Mouse (Mus musculus) WW6 (cell line): ENCODE data around the gene Apol7b.
"Not testable (repeated sequence)": the region's sequence is repeated elsewhere in the genome, so short reads cannot be mapped to it uniquely, and the experiment has no call there.

Source experiments
- DNase-seq: peaks from one replicate; pipeline ENCODE4 v3.0.0-alpha.2; 2013; ENCODE audit warnings: low read depth, low spot score

Apol7b gene

DNA sequence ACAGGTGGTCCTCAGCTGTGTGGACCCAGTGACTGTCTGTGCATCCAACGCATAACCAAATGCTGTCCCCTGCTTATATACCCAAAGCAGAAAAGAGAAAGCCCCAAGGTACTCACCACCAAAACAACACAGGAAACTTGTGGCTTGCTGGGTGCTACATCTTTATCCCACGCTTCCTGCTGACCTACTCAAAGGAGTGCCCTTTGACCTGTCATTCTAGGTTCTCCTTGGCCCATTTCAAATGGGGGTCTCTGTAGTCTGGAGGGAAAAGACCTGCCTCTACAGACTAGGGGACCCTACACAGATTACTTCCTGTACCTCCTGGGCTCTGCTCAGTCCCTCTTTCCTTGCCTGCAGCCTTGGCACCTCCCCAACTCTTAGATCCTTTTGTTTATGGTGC, at the start of gene Apol7b:
Gene Apol7b (minus strand): TSS at position 101 of the 400 bp plus-strand sequence.
- not testable (repeated sequence) for DNase-seq

DNA sequence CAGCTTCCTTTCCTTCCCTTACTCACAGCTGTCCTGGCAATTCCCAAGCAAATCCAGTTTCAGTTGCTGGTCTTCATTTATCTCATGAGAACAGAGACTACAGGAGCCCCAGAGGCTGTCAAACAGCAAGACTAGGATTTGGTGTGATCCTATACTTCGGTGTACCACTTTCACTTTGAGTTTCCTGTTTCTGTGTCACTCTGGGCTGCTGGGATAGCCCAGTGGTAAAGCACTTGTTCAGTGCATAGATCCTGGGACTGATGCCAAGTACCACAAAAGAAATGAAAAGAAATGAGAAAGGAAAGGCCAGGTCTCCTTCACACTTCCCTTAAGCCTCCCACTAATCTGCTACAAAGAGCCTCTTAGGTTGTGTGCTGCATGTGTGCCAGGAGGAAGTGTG, 47.4 kb upstream of the Apol7b start:
- DNase-seq: not testable (repeated sequence)

DNA sequence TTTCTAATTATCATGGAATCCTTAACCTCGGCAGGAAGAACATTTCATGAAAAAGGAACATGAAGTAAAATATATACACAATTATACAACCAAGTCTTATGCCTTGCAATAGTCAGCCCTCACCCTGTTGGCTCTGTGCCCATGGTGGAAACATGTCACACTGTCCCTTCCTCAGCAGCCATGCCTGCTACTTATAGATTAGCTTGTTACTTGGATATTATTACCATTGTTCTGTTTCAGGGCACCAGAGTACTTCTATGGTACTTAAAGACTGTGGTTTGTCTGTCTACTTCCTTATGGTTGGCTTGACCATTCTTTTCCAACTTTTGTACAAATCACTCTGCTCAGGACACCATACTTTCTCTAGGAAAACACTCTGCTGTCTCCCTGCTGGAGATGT, 45.9 kb upstream of the Apol7b start:
- DNase-seq: not testable (repeated sequence)

DNA sequence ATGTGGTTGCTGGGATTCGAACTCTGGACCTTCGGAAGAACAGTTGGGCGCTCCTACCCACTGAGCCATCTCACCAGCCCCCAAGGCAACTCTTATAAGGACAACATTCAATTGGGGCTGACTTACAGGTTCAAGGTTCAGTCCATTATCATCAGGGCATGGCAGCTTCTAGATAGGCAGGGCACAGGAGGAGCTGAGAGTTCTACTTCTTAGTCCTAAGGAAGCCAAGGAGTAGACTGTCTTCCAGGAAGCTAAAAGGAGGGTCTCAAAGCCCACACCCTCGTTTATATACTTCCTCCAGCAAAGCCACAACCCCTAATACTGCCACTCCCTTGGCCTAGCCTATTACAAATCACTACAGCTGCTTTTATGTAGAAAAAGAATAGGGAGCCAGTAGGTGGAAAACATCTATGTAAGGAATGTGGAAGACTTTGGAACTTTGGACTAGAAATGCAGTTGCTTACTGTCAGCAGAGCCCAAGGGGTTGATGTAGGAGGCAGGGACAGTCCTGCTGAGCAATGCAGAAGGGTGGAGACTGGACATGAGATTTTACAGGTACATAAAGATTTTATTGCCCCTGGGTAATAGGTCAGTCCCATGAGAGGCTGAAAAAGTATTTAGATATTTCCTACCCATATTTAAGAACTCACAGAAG, 35.0 kb upstream of the Apol7b start:
- no peak for DNase-seq

DNA sequence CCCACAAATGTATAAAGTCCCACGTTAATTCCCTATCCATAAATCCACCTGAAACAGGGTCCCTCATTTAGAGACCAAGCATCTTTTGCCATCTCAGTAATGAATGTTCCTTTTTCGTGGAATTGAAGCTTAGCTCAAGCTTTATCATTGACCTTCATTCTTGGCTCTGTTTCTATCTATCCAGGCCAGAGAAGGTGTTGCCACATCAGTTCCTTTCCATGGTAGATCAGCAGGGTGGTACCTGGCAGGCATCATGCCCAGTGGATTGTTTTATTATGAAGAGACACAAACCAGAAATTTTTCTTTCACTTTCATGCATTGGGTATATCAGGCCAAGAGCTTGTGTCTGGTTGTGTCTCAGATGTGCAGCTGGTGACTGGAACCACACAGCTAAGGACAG, 29.4 kb upstream of the Apol7b start, which contains the start of gene Apol10a:
Gene Apol10a (plus strand): TSS at position 355 of the 400 bp plus-strand sequence.
- DNase-seq: not testable (repeated sequence)

DNA sequence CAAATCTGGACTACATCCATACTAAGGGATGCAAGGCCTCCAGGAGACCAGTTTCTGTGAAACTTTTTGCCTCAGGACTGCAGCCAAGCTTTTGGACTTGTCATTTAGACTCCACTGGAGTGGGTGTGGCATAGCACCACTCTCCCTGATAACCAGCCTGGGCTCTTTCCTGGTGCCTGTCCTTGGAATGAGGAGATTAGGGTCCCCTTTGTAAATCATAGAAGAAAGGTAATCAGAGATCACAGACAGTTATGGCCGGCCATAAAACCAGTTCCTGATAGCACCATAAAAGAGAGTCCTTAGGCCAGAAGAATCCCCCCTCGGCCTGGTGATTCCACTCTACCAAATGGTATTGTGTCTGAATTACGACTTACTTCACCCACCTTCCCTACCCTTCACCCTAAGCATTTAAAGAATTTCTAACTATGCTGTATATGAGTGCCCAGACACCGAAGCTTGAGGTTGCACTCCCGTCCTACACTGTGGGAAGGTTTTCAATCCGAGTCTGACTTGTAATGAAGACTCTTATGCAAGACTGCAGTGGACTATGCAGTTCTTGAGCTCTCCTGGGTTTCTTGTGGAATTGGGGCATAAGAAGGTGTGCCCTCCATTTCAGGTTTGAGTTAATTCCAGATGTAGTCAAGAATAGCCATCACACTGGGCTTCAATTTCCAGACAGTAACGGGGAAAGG, 27.6 kb upstream of the Apol7b start:
- DNase-seq: not testable (repeated sequence)

DNA sequence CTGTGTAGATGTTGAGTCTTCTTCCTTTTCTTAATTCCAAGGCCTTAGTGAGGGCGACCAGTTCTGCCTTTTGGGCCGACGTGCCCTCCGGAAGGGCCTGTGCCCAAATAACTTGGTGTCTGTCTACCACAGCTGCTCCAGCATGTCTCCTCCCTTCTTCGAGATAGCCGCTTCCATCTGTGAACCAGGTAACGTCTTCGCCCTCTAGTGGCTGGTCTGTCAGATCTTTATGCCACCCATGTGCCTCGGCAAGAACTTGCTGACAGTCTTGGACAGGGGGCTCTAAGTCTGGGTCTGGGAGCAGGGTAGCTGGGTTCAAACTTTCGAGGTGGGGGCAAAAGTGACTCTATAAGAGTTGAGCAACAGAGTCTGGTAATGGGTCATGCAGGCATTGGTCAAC, 2.6 kb upstream of the Apol7b start:
- peak; percentile 16 for DNase-seq

DNA sequence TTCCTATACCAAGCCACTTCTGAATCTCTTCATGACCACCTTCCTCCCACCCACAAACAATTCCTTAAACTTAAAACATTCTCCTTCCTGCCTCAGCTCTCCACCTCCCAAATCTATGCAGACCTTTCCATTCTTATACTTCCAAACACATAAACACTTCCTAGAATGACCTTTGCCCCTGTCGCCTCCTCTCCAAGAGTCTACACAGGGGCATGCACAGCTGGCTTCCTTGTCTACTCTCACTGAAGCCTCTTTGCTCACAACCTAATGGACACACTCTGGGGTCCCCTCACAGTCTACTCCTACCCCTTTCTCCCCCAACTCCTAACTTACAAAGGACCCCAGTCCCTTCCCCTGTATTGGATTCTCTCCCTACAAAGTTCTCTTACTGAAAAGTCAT, 1.6 kb downstream of the Apol7b start:
- not testable (repeated sequence) for DNase-seq

DNA sequence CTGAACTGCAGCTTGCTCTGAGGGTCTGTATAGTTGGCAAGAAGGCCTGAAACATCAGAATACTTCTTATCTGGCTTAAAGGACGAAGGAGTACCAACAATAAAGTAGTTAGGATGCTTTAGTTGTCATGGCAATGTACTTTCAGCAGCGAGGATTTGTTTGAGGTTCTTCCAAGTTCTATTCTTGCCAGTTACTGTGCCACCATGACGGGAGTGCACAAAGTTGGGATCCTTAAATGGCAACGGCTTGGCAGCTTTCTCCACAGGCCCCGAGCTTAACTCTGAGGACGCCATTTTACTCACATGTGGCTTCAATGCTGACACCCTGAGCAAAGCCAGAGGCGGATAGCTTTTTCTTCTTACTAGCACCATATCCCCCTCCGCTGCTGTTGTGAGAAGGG, 2.5 kb downstream of the Apol7b start:
- not testable (repeated sequence) for DNase-seq

DNA sequence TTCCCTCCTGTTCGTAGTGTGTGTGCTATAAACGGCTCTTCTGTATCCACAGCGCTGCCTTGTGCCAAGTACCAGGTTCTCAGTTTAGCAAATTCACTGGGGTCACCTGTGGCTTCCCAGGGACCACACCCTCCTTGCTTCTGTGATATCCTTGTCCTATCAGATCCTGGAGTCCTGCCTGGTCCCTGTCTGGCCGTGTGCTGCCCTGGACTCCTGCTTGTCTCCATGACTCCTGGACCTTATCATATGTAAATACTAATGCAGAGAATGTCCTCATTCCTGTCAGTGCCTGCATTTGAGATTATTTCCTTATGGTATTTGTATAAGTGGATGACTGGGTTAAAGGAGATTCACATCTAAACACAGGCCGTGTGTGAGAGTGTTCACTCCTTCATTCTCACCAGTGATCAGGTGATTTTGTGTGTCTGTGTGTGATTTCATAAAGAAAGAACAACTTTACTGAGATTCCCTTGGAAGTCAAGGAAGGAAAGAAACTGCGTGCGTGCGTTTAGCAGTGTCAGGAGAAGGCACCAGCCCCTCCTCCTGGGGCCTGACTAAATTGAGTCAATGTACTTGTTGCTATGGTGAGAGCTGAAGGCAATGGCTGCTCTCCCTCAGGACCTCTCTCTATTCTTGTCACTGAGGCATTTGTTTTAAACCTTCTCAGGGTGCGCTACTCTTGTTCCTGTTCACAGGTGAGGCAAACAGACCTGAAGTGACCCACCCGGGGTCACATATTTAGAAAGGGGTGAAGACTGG, 18.4 kb downstream of the Apol7b start:
- DNase-seq: not testable (repeated sequence)

DNA sequence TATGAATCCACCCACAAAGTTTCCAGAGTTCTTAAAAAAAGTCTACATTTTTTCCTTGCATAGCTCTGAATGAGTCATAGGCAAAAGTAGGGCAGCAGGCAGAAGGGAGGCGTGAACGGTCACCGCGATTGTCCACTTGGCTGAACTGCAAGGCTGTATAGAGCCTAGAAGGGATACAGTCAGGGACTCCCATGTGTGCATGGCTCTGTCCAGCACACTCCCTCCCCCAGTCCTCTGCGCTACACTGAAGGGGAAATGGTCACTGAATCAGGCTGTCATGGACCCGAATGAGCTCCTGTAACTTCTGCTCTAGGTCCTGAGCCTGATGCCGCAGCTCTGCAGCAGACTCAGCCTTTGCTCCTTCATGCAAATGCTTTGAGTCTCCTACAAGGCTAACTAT, 24.4 kb downstream of the Apol7b start:
- not testable (repeated sequence) for DNase-seq

DNA sequence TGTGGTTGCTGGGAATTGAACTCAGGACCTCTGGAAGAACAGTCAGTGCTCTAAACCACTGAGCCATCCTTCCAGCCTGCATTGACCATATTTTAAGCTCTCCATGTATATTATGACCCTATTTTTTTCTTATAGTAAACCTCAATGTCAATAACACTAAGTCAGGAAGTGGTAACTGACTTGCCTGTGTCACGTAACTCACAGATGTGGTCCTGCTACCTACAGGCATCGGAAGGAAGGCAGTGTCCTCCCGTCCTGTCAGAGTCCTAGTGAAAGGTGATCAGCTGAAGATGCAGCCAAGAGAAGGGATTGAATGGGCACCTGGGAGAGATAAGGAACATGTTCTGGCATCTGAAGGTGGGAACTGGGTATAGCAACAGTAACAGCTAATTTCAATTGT, 27.6 kb downstream of the Apol7b start:
- DNase-seq: not testable (repeated sequence)

DNA sequence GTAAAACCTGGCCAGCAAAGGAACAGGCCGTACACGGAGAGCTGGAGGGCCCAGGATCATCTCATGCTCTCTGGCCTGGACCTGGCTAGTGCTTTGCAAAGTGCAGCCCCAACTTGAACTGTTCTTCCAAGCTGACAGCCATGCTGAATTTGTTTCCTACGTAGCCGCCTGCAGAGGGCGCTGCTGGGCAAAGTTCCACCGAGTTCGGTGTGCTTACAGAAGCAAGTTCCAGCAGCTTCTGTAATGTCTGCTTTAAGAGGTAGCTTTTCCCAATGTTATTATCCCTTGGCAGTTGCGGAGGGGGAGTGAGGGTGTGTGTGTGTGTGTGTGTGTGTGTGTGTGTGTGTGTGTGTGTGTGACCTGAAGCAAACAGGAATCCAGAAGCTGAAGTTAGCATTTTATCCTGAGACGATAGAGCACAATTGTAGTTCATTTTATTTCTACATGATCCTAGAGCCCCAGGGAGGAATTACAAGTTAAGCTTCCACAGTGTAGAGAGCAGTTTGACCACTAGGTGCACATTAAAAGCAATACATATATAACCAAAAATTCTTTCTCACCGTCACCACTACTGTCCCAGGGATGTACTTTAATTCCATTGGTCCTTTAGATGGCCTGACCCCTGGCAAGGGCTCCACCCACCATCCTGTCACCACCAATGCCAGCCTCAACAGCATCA, 30.5 kb downstream of the Apol7b start:
- not testable (repeated sequence) for DNase-seq

DNA sequence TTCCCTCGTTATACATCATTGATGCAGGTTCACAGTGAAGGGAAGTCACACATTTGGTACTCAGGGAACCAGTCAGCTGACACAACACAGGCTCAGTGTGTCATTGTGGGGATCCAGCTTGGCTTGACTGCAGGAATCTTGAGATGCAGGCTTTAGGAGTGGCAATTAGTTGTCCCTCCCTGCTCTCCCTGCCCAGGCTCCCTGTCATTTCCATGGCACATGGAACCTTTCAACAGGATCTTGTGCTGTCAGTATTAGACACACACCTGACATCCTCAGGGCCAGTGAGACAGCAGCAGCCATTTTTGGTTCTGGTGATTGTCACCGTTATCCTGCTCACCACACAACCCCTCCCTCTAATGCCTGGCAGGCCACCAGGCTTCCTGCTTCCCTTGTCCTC, 31.6 kb downstream of the Apol7b start:
- DNase-seq: not testable (repeated sequence)

DNA sequence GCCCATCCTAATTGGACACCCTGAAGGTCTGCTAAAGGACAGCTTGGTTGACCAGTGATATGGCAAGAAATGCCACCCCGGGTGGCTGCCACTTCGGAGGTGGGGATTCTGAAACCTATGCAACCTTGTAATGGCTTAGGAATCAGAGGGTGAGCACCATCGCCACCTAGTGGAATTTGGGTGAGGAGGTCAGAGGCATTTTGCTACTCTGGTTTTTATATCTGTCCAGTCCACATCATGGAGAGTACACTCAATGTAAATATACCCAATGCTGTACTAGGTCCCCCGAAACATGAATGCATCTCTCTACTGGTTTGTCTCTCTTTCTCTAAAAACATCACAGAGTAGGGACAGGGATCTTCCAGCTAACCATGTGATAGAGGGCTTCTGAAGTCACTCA, 34.6 kb downstream of the Apol7b start:
- not testable (repeated sequence) for DNase-seq

DNA sequence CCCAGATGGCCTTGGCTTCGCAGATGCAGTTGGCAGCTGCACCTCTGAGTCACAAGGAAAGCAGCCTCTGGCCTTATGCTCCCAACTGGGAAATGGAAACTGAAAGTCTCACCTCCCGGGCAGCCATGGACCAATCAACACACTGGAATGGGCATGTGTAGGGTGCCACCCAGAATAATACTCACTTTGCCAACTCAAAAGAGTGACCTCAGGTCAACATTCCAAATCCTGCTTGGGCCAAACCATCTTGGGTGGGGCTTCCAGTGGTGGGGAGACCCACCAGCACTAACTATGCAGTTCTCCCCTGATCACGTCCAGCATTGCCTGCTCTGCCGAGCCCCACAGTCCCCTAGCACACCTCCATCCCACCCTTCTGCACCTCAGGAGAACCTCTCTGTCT, 36.3 kb downstream of the Apol7b start, which contains the start of gene Apol9a:
Gene Apol9a (minus strand): TSS at position 101 of the 400 bp plus-strand sequence.
- DNase-seq: not testable (repeated sequence)

DNA sequence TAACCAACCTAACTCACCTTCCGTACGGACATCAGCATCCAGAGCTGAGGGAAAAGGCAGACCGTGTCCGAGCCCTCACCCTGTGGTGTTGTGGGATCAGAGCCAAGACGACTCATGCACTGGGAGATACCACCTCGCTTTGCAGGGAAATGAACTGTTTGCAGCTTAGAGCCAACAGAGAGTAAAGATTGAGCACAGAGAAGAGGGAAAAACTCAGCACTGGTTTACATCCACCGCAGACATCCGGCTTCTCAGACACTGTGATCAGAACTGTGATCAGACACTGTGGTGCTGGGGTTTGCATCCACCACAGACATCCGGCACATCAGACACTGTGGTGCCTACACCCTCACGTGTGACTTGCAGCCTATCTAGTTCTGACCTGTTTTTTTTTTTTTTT, 40.9 kb downstream of the Apol7b start:
- not testable (repeated sequence) for DNase-seq

DNA sequence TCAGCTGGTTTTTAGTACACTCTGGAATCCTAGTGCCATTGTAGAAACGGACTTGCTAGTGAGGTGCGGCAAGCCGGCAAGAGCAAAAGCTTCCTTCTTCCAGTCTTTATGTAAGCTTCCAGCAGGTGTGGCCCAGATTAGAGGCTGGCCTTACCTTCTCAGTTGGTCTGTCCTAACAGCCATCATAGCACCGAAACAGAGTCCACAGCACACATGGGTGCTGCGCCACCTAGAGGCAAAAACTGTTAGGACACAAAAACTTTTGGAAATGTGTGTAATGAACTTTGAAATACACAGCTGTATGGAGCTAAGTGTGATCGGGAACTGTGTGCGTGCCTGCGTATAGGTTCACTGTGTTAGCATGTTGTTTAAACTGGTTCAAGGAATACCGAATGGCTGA, 48.3 kb downstream of the Apol7b start, which contains the start of gene Apol7a:
Gene Apol7a (minus strand): TSS at position 84 of the 400 bp plus-strand sequence.
- peak; percentile 38 for DNase-seq

DNA sequence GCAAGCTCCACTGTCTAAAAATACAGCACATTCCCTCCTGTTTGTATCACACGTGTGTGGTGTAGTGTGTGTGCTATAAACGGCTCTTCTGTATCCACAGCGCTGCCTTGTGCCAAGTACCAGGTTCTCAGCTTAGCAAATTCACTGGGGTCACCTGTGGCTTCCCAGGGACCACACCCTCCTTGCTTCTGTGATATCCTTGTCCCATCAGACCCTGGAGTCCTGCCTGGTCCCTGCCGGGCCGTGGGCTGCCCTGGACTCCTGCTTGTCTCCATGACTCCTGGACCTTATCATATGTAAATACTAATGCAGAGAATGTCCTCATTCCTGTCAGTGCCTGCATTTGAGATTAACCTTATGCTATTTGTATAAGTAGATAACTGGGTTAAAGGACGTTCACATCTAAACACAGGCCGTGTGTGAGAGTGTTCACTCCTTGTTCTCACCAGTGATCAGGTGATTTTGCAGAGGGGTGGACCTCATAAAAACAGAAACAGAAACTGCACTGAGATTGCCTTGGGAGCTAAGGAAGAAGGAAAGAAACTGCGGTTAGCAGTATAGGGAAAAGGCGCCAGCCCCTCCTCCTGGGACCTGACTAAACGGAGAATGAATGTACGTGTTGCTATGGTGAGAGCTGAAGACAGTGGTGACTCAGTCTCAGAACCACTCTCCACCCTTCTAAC, 49.7 kb downstream of the Apol7b start:
- not testable (repeated sequence) for DNase-seq

DNA sequence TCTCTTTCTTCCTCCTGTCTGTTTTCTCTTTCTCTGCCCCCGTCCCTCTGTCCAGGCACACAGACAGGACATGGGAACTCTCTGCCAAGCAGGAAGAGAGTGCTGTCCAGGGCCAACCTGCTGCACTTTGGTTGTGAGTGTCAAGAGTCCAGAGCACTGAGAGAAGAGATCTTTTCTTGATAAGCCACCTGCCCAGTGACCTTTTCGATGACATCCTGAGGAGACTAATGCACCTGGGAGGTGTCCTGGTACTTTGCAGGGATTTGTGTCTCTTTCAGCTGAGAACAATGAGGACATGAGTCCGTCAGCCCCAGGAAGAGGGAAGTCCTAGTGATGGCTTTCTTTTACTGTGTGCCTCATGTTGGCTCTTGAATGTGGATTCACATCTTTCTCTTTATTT, 53.5 kb downstream of the Apol7b start:
- DNase-seq: not testable (repeated sequence)

DNA sequence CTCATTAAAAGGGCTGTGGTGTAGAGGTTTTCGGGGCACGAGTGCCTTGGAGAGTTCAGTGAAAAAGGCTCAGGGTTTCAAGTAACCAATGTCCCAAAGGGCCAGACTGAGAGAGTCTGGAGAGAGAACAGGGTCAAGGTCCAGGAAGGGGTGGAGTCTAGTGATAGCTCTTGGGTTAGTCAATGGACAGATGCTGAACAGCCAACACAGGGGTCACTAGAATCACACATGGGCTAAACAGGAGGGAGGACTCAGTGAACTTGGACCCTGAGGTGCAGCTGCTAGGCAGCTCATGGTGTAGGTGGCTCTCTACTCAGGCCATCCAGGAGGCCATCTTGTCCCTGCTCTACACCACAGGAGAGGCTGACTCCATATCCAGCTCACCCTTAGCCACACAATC, 59.8 kb downstream of the Apol7b start:
- DNase-seq: no peak
